Mouse (Mus musculus) small intestine, adult 2 months (tissue): ENCODE measurements around the gene Usp17lc.

Source experiments
- CTCF ChIP-seq: fragments of 200-500 bp; IDR thresholded peaks from 2 replicates; pipeline ENCODE4 v1.5.1; 2012; ENCODE audit warnings: low read depth, mild to moderate bottlenecking, control low read depth, inconsistent platforms, low read length, moderate library complexity, mixed read lengths; ENCODE audit not compliant: insufficient replicate concordance, insufficient read length; ENCODE audit errors: extremely low read depth
- POLR2A ChIP-seq: fragments of 200-500 bp; IDR thresholded peaks from 2 replicates; pipeline ENCODE4 v1.6.1; 2012; ENCODE audit warnings: low read depth, mild to moderate bottlenecking, control low read depth, inconsistent platforms, low read length, moderate library complexity

- no peak for TF ChIP-seq POLR2A
- TF ChIP-seq CTCF = no peak
These were observed 45.7 kb downstream of the Usp17lc start for GRCm38 (mm10) chr7:103460590-103460989.
